Mouse (Mus musculus): Measurements from ENCODE around the gene Ccnc. TPM values are rescaled to one million over a fixed set of nuclear protein-coding genes. Genes with fewer than 3 reads are reported as not detected.

The Ccnc gene
- polyA plus RNA-seq, 1 experiment from 2014 or later, result 71.5 TPM

Other genes with a start within 250 kb of the Ccnc start
- 0.36 and 0.50 TPM in 2 replicates for gene Prdm13, start 41.7 kb upstream of the Ccnc start, polyA plus RNA-seq (2014; fragmentation: Nextera tagmentation; extraction: Ambion mirVana)
- gene Usp45, start 39.5 kb downstream of the Ccnc start, polyA plus RNA-seq (2014; fragmentation: Nextera tagmentation; extraction: Ambion mirVana), result 7.3 and 9.6 TPM in 2 replicates
- gene Tstd3, start 39.5 kb downstream of the Ccnc start, polyA plus RNA-seq (2014; fragmentation: Nextera tagmentation; extraction: Ambion mirVana), result 22.4 and 25.3 TPM in 2 replicates
- gene Pnisr, start 119.9 kb downstream of the Ccnc start, polyA plus RNA-seq (2014; fragmentation: Nextera tagmentation; extraction: Ambion mirVana), result 194 and 225 TPM in 2 replicates
- gene Coq3, start 152.0 kb downstream of the Ccnc start, polyA plus RNA-seq (2014; fragmentation: Nextera tagmentation; extraction: Ambion mirVana), result 14.5 and 14.6 TPM in 2 replicates
- gene Faxc, start 203.6 kb downstream of the Ccnc start, polyA plus RNA-seq (2014; fragmentation: Nextera tagmentation; extraction: Ambion mirVana), result 23.8 and 35.0 TPM in 2 replicates

Measured in neural tube, embryonic 14.5 days (tissue).